Mouse (Mus musculus) urinary bladder, adult 18-20 months (tissue): ENCODE results near the gene Tmbim1.
A peak's percentile ranks its signal among the peaks of the same experiment; 100 is the strongest.
"Not testable (repeated sequence)": the region's sequence is repeated elsewhere in the genome, so short reads cannot be mapped to it uniquely, and the experiment has no call there.

Source experiments
- DNase-seq, 2 experiments: peaks; one replicate each; pipeline ENCODE4 v3.0.0; 2022; ENCODE audit warnings: low spot score in 2 of 2, mixed read lengths in 2 of 2

The Tmbim1 gene

GRCm38 (mm10) chr1:74329899-74330431, 24.5 kb upstream of the Tmbim1 start:
- no peak for DNase-seq

- not testable (repeated sequence) for DNase-seq
Measured at GRCm38 (mm10) chr1:74326916-74327315, 21.5 kb upstream of the Tmbim1 start.

- no peak for DNase-seq
Measured at GRCm38 (mm10) chr1:74321396-74321795, 16.0 kb upstream of the Tmbim1 start.

- DNase-seq, result no peak
Measured at GRCm38 (mm10) chr1:74318711-74319110, 13.3 kb upstream of the Tmbim1 start.

GRCm38 (mm10) chr1:74316114-74316827, 10.8 kb upstream of the Tmbim1 start:
- no peak for DNase-seq

- no peak for DNase-seq
Measured at GRCm38 (mm10) chr1:74314796-74315195, 9.4 kb upstream of the Tmbim1 start.

- DNase-seq, result no peak
Measured at GRCm38 (mm10) chr1:74313049-74313692, 7.7 kb upstream of the Tmbim1 start.

GRCm38 (mm10) chr1:74309767-74310166, 4.3 kb upstream of the Tmbim1 start:
- no peak for DNase-seq

GRCm38 (mm10) chr1:74308001-74308964, 2.9 kb upstream of the Tmbim1 start:
- DNase-seq, result no peak

GRCm38 (mm10) chr1:74307146-74307545, 1.7 kb upstream of the Tmbim1 start:
- no peak for DNase-seq

GRCm38 (mm10) chr1:74304946-74305345, 476 bp downstream of the Tmbim1 start:
- DNase-seq, result no peak

GRCm38 (mm10) chr1:74304339-74304790, 1.1 kb downstream of the Tmbim1 start:
- DNase-seq, result no peak

GRCm38 (mm10) chr1:74303509-74304338, 1.7 kb downstream of the Tmbim1 start:
- DNase-seq, result peak; percentile 80 to 85

GRCm38 (mm10) chr1:74302835-74303234, 2.6 kb downstream of the Tmbim1 start:
- no peak for DNase-seq

- DNase-seq, result no peak
Measured at GRCm38 (mm10) chr1:74302229-74302628, 3.2 kb downstream of the Tmbim1 start.

GRCm38 (mm10) chr1:74300347-74301110, 4.9 kb downstream of the Tmbim1 start:
- DNase-seq, result no peak

GRCm38 (mm10) chr1:74298996-74299395, 6.4 kb downstream of the Tmbim1 start:
- peak in 1 of 2 experiments; percentile 50 for DNase-seq

GRCm38 (mm10) chr1:74298157-74298750, 7.2 kb downstream of the Tmbim1 start:
- DNase-seq, result no peak

GRCm38 (mm10) chr1:74297269-74297668, 8.2 kb downstream of the Tmbim1 start:
- peak; percentile 65 to 86 for DNase-seq

- peak; percentile 42 to 45 for DNase-seq
Measured at GRCm38 (mm10) chr1:74296477-74296876, 8.9 kb downstream of the Tmbim1 start.
